Mouse (Mus musculus) lung, postnatal 10 days (tissue): ENCODE measurements around the gene Olfr918.

Experiments used
- DNase-seq: peaks from one replicate; pipeline ENCODE4 v3.0.0; 2021

Olfr918 gene

DNA sequence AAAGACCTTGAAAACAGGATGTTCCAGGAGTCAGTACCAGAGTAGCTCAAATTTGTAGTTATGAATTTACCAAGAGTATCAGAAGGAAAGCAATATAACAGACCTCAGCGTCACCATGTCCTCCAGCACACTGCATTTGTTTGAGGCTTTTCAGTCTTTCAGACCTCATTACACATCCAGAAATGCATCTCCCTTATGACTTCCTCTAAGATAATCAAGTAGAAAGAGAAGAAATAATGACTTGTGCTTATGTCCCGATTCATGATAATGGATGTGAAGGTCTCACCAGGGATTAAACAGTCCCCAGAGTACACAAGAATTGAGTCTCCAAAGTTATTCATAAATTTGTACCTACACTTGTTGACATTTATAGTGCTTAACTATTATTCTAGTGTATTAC, at the start of gene Olfr918:
Gene Olfr918 (minus strand): TSS at position 101 of the 400 bp plus-strand sequence.
- DNase-seq = no peak

GRCm38 (mm10) chr9:38724044-38724443, 49.6 kb upstream of the Olfr918 start:
- DNase-seq = no peak

- DNase-seq = peak; percentile 13
Measured at GRCm38 (mm10) chr9:38718927-38719441, 44.6 kb upstream of the Olfr918 start.

GRCm38 (mm10) chr9:38718102-38718501, 43.7 kb upstream of the Olfr918 start, which contains the start of gene Vwa5a:
TSS of gene Vwa5a (plus strand) at chr9:38718268.
- peak; percentile 64 for DNase-seq

DNA sequence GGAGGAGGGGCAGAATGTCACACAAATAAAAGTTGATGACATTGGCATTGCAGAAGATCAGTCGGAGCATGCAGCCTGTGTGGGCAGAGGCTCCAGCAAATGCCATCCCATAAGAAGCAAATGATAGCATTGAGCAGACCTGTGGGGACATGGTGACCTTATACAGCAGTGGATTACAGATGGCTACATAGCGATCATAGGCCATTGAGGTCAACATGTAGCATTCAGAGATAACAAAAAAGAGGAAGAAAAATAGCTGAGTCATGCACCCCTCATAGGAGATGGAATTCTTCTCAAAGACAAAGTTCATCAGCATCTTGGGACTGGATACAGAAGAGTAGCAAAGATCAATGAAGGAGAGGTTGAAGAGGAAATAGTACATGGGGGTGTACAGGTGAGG, 1.5 kb downstream of the Olfr918 start:
- DNase-seq = no peak

GRCm38 (mm10) chr9:38665742-38666141, 8.7 kb downstream of the Olfr918 start, which contains the start of gene Olfr917:
TSS of gene Olfr917 (minus strand) at chr9:38665842.
- DNase-seq = no peak

GRCm38 (mm10) chr9:38659775-38660174, 14.6 kb downstream of the Olfr918 start, which contains the start of gene Olfr916:
TSS of gene Olfr916 (minus strand) at chr9:38659875.
- DNase-seq = no peak

GRCm38 (mm10) chr9:38632406-38632805, 42.0 kb downstream of the Olfr918 start:
- no peak for DNase-seq
